9 mouse cellular contexts compared by ENCODE assay signal in the genomic region with DNA sequence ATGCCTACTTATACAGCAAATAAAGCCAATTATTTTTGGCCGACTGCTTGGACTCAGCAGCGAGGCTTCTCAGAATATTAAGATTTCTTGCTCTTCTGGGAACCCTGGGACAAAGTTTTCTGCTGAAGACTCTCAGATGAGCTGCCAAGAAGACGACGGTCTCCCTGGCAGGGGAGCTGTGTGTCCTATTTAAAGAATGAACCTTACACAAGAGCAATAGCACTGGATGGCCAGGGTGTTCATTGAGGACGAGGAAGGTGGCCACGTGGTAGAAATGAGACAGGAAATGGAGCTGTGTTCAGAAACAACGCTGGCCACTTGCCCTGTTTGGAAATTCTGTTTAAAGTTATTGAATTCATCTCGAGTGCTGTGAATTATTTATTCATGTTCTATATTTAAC.
DNase-seq lines count a peak whose midpoint lies in the region; ATAC-seq lines count a peak whose summit lies in the region.
"Had no signal": no experiment of that assay in that cellular context is flagged by ENCODE, and none has a peak within 500 bp of the region (broad histone marks: within the 10 kb centered on the region; RNA-seq: fewer than 3 reads in every experiment).

No protein-coding gene starts in this region.

- no peak overlapping the region for H3K4me3 ChIP-seq in midbrain, embryonic 11.5 days (ENCODE audit: low read depth, low read length)
- H3K4me3 ChIP-seq in midbrain, embryonic 15.5 days, result no peak overlapping the region
- H3K4me3 ChIP-seq: heart, embryonic 13.5 days had no signal

- no peaks in the 10 kb centered on the region for H3K36me3 ChIP-seq in midbrain, embryonic 11.5 days (ENCODE audit: control insufficient read depth, insufficient read depth, low read length)
- no peaks in the 10 kb centered on the region for H3K36me3 ChIP-seq in midbrain, embryonic 15.5 days (replicated peaks)
- H3K36me3 ChIP-seq: heart, embryonic 13.5 days had no signal

- H3K4me2 ChIP-seq in midbrain, embryonic 11.5 days, result no peak overlapping the region
- no peak overlapping the region for H3K4me2 ChIP-seq in midbrain, embryonic 15.5 days
- H3K4me2 ChIP-seq: heart, embryonic 13.5 days had no signal

- intact Hi-C loops in heart, postnatal 14 days (cut with DNase I), result no loop called here

- ATAC-seq in CD4-positive, CD25-positive, alpha-beta regulatory T cell, adult 4 months, result no peak
- no peak for ATAC-seq in midbrain, embryonic 11.5 days (ENCODE audit: low FRiP score)
- ATAC-seq in midbrain, embryonic 15.5 days (replicated peaks), result no peak
- no peak for ATAC-seq in erythroid progenitor cell, adult 5-6 weeks (replicated peaks; ENCODE audit: low FRiP score, poor library complexity, severe bottlenecking)

- DNase-seq in CD4-positive, CD25-positive, alpha-beta regulatory T cell, adult 2 months (ENCODE audit: low read depth, low spot score), result peak; percentile 34
- DNase-seq in midbrain, embryonic 11.5 days (ENCODE audit: low spot score, missing footprints), result peak; percentile 79
- peak; percentile 35 to 38 for DNase-seq in heart, postnatal 14 days
- DNase-seq in lung, adult 18-20 months, result peak; percentile 71 to 80
- no peak for DNase-seq in natural killer cell, adult 2 months (ENCODE audit: low spot score in 2 of 2)

- no peak overlapping the region for H3K27ac ChIP-seq in midbrain, embryonic 11.5 days (ENCODE audit: low read depth, low read length)
- no peak overlapping the region for H3K27ac ChIP-seq in midbrain, embryonic 15.5 days
- H3K27ac ChIP-seq: heart, embryonic 13.5 days had no signal

- H3K9me3 ChIP-seq in midbrain, embryonic 11.5 days (ENCODE audit: control insufficient read depth, low read length), result no peaks in the 10 kb centered on the region
- no peaks in the 10 kb centered on the region for H3K9me3 ChIP-seq in midbrain, embryonic 15.5 days
- H3K9me3 ChIP-seq: heart, embryonic 13.5 days had no signal

- H3K9ac ChIP-seq in midbrain, embryonic 11.5 days (ENCODE audit: low read length), result no peak overlapping the region
- H3K9ac ChIP-seq in midbrain, embryonic 15.5 days, result no peak overlapping the region
- H3K9ac ChIP-seq: heart, embryonic 13.5 days had no signal

- 86% methylated on average over 8 of the region's 8 CpGs for WGBS in midbrain, embryonic 11.5 days
- WGBS in midbrain, embryonic 15.5 days, result 61% methylated on average over 8 of the region's 8 CpGs

- no peaks in the 10 kb centered on the region for H3K4me1 ChIP-seq in midbrain, embryonic 11.5 days (ENCODE audit: control insufficient read depth, insufficient read depth, low read length)
- no peaks in the 10 kb centered on the region for H3K4me1 ChIP-seq in midbrain, embryonic 15.5 days

- H3K27me3 ChIP-seq in midbrain, embryonic 11.5 days (ENCODE audit: control insufficient read depth, insufficient read depth, low read length), result no peaks in the 10 kb centered on the region
- H3K27me3 ChIP-seq in midbrain, embryonic 15.5 days (replicated peaks), result no peaks in the 10 kb centered on the region

Comparison
In these comparisons a context has a peak if more than half of its experiments do, and no peak if none do; other contexts are left out.
1. DNase-seq: peak in CD4-positive, CD25-positive, alpha-beta regulatory T cell, adult 2 months (single experiment), midbrain, embryonic 11.5 days (single experiment), heart, postnatal 14 days (2 of 2) and lung, adult 18-20 months (2 of 2); none in natural killer cell, adult 2 months (0 of 2).